Mouse (Mus musculus) hindlimb bud, embryonic 11.5 days (tissue): Measurements from ENCODE around the gene Mef2b.
"Not testable (repeated sequence)": the region's sequence is repeated elsewhere in the genome, so short reads cannot be mapped to it uniquely, and the experiment has no call there.

ENCODE experiments used
- DNase-seq: peaks from one replicate; pipeline ENCODE4 v3.0.0-alpha.2; 2012; ENCODE audit warnings: low read depth, low spot score; ENCODE audit errors: extremely low spot score

Mef2b gene

GRCm38 (mm10) chr8:70216161-70216560 is 76.7 kb downstream of the Mef2b start:
- not testable (repeated sequence) for DNase-seq

GRCm38 (mm10) chr8:70216566-70216965 is 77.1 kb downstream of the Mef2b start:
- DNase-seq, result no peak
